ENCODE assay signal across 8 mouse cellular contexts in the genomic region with DNA sequence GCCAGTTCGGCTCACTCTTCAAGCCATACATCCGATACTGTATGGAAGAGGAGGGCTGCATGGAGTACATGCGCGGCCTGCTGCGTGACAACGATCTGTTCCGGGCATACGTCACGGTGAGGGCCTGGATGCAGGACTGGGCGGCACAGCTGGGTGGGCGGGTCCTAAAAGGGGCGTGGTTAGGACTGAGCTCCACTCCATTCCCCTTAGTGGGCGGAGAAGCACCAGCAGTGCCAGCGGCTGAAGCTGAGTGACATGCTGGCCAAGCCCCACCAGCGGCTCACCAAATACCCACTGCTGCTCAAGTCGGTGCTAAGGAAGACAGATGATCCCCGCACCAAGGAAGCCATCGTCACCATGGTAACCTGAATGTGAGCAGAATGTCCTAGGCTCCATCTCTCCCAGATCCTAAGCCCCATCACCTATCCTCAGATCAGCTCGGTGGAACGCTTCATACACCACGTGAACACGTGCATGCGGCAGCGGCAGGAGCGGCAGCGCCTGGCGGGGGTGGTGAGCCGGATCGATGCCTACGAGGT. TPM values are rescaled to one million over a fixed set of nuclear protein-coding genes. Genes with fewer than 3 reads are reported as not detected.
DNase-seq lines count a peak whose midpoint lies in the region; ATAC-seq lines count a peak whose summit lies in the region.

No protein-coding gene starts in this region.

- H3K36me3 ChIP-seq in neural tube, embryonic 14.5 days (ENCODE audit: control insufficient read depth, insufficient read depth, low read length), result peaks cover 9% of the 10 kb centered on the region; the same call in 1 of the 2 replicates

- peak; percentile 57 for DNase-seq in ovary, postnatal 36 days (ENCODE audit: low spot score)
- DNase-seq in ovary, postnatal 10 days (ENCODE audit: low spot score), result no peak
- peak; percentile 58 to 67 for DNase-seq in frontal cortex, postnatal 36 days (ENCODE audit: low spot score in 2 of 2)
- DNase-seq in kidney, postnatal 36 days, result peak; percentile 92 to 93
- peak; percentile 86 to 89 for DNase-seq in lung, adult 18-20 months
- DNase-seq in adipocyte (ENCODE audit: low spot score), result no peak

- peak; percentile 10; the same call in 1 of the 2 replicates for ATAC-seq in common myeloid progenitor, adult 5-6 weeks (replicated peaks; ENCODE audit: low read depth, poor library complexity, severe bottlenecking)
- peak; percentile 95 for ATAC-seq in neural tube, embryonic 14.5 days (ENCODE audit: low read depth)

- peak overlapping the region; percentile 44; the same call in 1 of the 2 replicates for H3K27ac ChIP-seq in neural tube, embryonic 14.5 days (ENCODE audit: low read depth, low read length)

- H3K9ac ChIP-seq in neural tube, embryonic 14.5 days (replicated peaks; ENCODE audit: low read depth, low read length), result peak overlapping the region; percentile 42

- H3K4me1 ChIP-seq in neural tube, embryonic 14.5 days (ENCODE audit: control insufficient read depth, insufficient read depth, low read length), result peaks cover 13% of the 10 kb centered on the region

- WGBS in neural tube, embryonic 14.5 days, result 7% methylated on average over 30 of the region's 30 CpGs

- peak overlapping the region; percentile 31 for H3K4me3 ChIP-seq in neural tube, embryonic 14.5 days (ENCODE audit: low read depth, low read length)

- no peaks in the 10 kb centered on the region for H3K9me3 ChIP-seq in neural tube, embryonic 14.5 days (ENCODE audit: control insufficient read depth, low read length)

- H3K27me3 ChIP-seq in neural tube, embryonic 14.5 days (ENCODE audit: control insufficient read depth, insufficient read depth, low read length), result no peaks in the 10 kb centered on the region

- H3K4me2 ChIP-seq in neural tube, embryonic 14.5 days (ENCODE audit: low read depth, low read length), result peak overlapping the region; percentile 64

RNA-seq across cellular contexts. Expression of gene Tnfrsf25, which starts 7.7 kb away (rescaled TPM):
- not detected in 2 replicates for total RNA-seq in common myeloid progenitor, adult 5-6 weeks (2017)
- polyA plus RNA-seq in neural tube, embryonic 14.5 days (2014; fragmentation: Nextera tagmentation; extraction: Ambion mirVana), result 0.54 and 1.1 TPM in 2 replicates

RNA-seq across cellular contexts. Expression of gene Plekhg5, which starts 35.7 kb away (rescaled TPM):
- total RNA-seq in common myeloid progenitor, adult 5-6 weeks (2017), result 6.0 and 7.2 TPM in 2 replicates
- polyA plus RNA-seq in neural tube, embryonic 14.5 days (2014; fragmentation: Nextera tagmentation; extraction: Ambion mirVana), result 9.6 and 11.7 TPM in 2 replicates

RNA-seq across cellular contexts. Expression of gene Espn, which starts 44.1 kb away (rescaled TPM):
- total RNA-seq in common myeloid progenitor, adult 5-6 weeks (2017), result 1.3 and 1.8 TPM in 2 replicates
- polyA plus RNA-seq in neural tube, embryonic 14.5 days (2014; fragmentation: Nextera tagmentation; extraction: Ambion mirVana), result 0.52 and 0.64 TPM in 2 replicates

RNA-seq across cellular contexts. Expression of gene Hes2, which starts 50.6 kb away (rescaled TPM):
- not detected in 2 replicates for total RNA-seq in common myeloid progenitor, adult 5-6 weeks (2017)
- polyA plus RNA-seq in neural tube, embryonic 14.5 days (2014; fragmentation: Nextera tagmentation; extraction: Ambion mirVana), result not detected in 2 replicates

Comparison
In these comparisons a context has a peak if more than half of its experiments do, and no peak if none do; other contexts are left out.
1. DNase-seq: peak in ovary, postnatal 36 days (single experiment), frontal cortex, postnatal 36 days (2 of 2), kidney, postnatal 36 days (2 of 2) and lung, adult 18-20 months (2 of 2); none in ovary, postnatal 10 days (single experiment) and adipocyte (single experiment).